9 mouse cellular contexts compared by ENCODE assay signal in the genomic region with DNA sequence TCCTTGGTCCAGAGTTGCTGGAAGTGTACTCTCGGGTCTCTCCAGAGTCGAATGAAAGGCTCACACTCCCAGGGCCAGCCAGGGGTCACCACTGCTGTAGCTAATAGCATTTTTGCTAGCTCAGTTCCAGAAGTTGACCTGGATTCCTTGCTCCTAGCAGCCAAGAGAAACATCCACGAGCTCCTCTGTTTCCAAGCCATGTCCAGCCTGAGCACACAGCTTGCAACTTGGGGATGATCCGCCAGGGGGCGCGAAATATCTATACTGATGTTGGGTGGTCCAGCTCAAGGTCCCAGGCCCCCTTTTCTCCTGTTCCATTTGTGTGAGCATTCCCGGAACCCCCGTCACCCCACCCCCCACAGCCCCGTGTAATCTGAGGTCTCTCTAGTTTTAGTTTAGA. TPM values are rescaled to one million over a fixed set of nuclear protein-coding genes. Genes with fewer than 3 reads are reported as not detected.
DNase-seq lines count a peak whose midpoint lies in the region; ATAC-seq lines count a peak whose summit lies in the region.
"Had no signal": no experiment of that assay in that cellular context is flagged by ENCODE, and none has a peak within 500 bp of the region (broad histone marks: within the 10 kb centered on the region; RNA-seq: fewer than 3 reads in every experiment).

No protein-coding gene starts in this region.

- no peak overlapping the region for H3K9ac ChIP-seq in forebrain, embryonic 13.5 days
- no peak overlapping the region for H3K9ac ChIP-seq in kidney, embryonic 16.5 days (replicated peaks; ENCODE audit: low read length)
- no peak overlapping the region for H3K9ac ChIP-seq in midbrain, embryonic 11.5 days (ENCODE audit: low read length)
- H3K9ac ChIP-seq: neural tube, embryonic 12.5 days had no signal

- DNase-seq in forebrain, embryonic 10.5 days (ENCODE audit: extremely low spot score, low spot score): peak; percentile 68
- DNase-seq in right cerebral cortex, postnatal 14 days: peak; percentile 77
- DNase-seq in right cerebral cortex, postnatal 25 days: no peak
- peak; percentile 80 for DNase-seq in embryo, embryonic 11 days
- peak; percentile 97 for DNase-seq in midbrain, embryonic 11.5 days (ENCODE audit: low spot score, missing footprints)

- H3K9me3 ChIP-seq in forebrain, embryonic 10.5 days: no peaks in the 10 kb centered on the region
- no peaks in the 10 kb centered on the region for H3K9me3 ChIP-seq in forebrain, embryonic 13.5 days (replicated peaks)
- no peaks in the 10 kb centered on the region for H3K9me3 ChIP-seq in kidney, embryonic 16.5 days (ENCODE audit: low read length)
- H3K9me3 ChIP-seq in midbrain, embryonic 11.5 days (ENCODE audit: control insufficient read depth, low read length): no peaks in the 10 kb centered on the region
- H3K9me3 ChIP-seq: neural tube, embryonic 12.5 days had no signal

- no peak overlapping the region for H3K27ac ChIP-seq in forebrain, embryonic 10.5 days
- H3K27ac ChIP-seq in forebrain, embryonic 13.5 days: no peak overlapping the region
- peak overlapping the region; percentile 57 for H3K27ac ChIP-seq in kidney, embryonic 16.5 days (ENCODE audit: low read length)
- H3K27ac ChIP-seq in midbrain, embryonic 11.5 days (ENCODE audit: low read depth, low read length): no peak overlapping the region
- H3K27ac ChIP-seq: neural tube, embryonic 12.5 days had no signal

- ATAC-seq in forebrain, embryonic 13.5 days: no peak
- no peak for ATAC-seq in kidney, embryonic 16.5 days (ENCODE audit: low FRiP score, low TSS enrichment)
- ATAC-seq in midbrain, embryonic 11.5 days (ENCODE audit: low FRiP score): no peak
- no peak for ATAC-seq in megakaryocyte progenitor cell, adult 5-6 weeks (replicated peaks; ENCODE audit: poor library complexity)

- H3K4me2 ChIP-seq in forebrain, embryonic 13.5 days: no peak overlapping the region
- no peak overlapping the region for H3K4me2 ChIP-seq in kidney, embryonic 16.5 days (replicated peaks; ENCODE audit: low read depth, low read length)
- no peak overlapping the region for H3K4me2 ChIP-seq in midbrain, embryonic 11.5 days
- H3K4me2 ChIP-seq: neural tube, embryonic 12.5 days had no signal

- H3K27me3 ChIP-seq in forebrain, embryonic 10.5 days (ENCODE audit: poor library complexity, severe bottlenecking): peaks cover 18% of the 10 kb centered on the region
- H3K27me3 ChIP-seq in forebrain, embryonic 13.5 days: no peaks in the 10 kb centered on the region
- no peaks in the 10 kb centered on the region for H3K27me3 ChIP-seq in kidney, embryonic 16.5 days (ENCODE audit: insufficient read depth, low read length)
- H3K27me3 ChIP-seq in midbrain, embryonic 11.5 days (ENCODE audit: control insufficient read depth, insufficient read depth, low read length): no peaks in the 10 kb centered on the region; the same call in 1 of the 2 replicates
- H3K27me3 ChIP-seq: neural tube, embryonic 12.5 days had no signal

- 39% methylated on average over 9 of the region's 9 CpGs for WGBS in forebrain, embryonic 10.5 days
- 31% methylated on average over 9 of the region's 9 CpGs for WGBS in forebrain, embryonic 13.5 days
- 39% methylated on average over 9 of the region's 9 CpGs for WGBS in kidney, embryonic 16.5 days
- 43% methylated on average over 9 of the region's 9 CpGs for WGBS in midbrain, embryonic 11.5 days

- peaks cover 30% of the 10 kb centered on the region for H3K4me1 ChIP-seq in forebrain, embryonic 10.5 days
- peaks cover 20% of the 10 kb centered on the region for H3K4me1 ChIP-seq in forebrain, embryonic 13.5 days
- H3K4me1 ChIP-seq in kidney, embryonic 16.5 days (ENCODE audit: insufficient read depth, low read length): peaks cover 11% of the 10 kb centered on the region
- peaks cover 11% of the 10 kb centered on the region for H3K4me1 ChIP-seq in midbrain, embryonic 11.5 days (ENCODE audit: control insufficient read depth, insufficient read depth, low read length)

- no peak overlapping the region for H3K4me3 ChIP-seq in forebrain, embryonic 10.5 days
- no peak overlapping the region for H3K4me3 ChIP-seq in forebrain, embryonic 13.5 days
- no peak overlapping the region for H3K4me3 ChIP-seq in kidney, embryonic 16.5 days (ENCODE audit: low read length)
- no peak overlapping the region for H3K4me3 ChIP-seq in midbrain, embryonic 11.5 days (ENCODE audit: low read depth, low read length)
- H3K4me3 ChIP-seq: neural tube, embryonic 12.5 days had no signal

- no peaks in the 10 kb centered on the region for H3K36me3 ChIP-seq in forebrain, embryonic 10.5 days (replicated peaks)
- no peaks in the 10 kb centered on the region for H3K36me3 ChIP-seq in forebrain, embryonic 13.5 days (ENCODE audit: poor library complexity, severe bottlenecking)
- no peaks in the 10 kb centered on the region for H3K36me3 ChIP-seq in kidney, embryonic 16.5 days (ENCODE audit: insufficient read depth, low read length)
- no peaks in the 10 kb centered on the region for H3K36me3 ChIP-seq in midbrain, embryonic 11.5 days (ENCODE audit: control insufficient read depth, insufficient read depth, low read length)
- H3K36me3 ChIP-seq: neural tube, embryonic 12.5 days had no signal

RNA-seq across cellular contexts. Expression of gene Zfp628, which starts 3.5 kb away (rescaled TPM):
- 4.1 and 4.2 TPM in 2 replicates for polyA plus RNA-seq in forebrain, embryonic 10.5 days (2016; fragmentation: Nextera tagmentation; extraction: Ambion mirVana)
- polyA plus RNA-seq in forebrain, embryonic 13.5 days (2015; fragmentation: Nextera tagmentation; extraction: Ambion mirVana): 4.3 and 4.5 TPM in 2 replicates
- 3.6 and 4.2 TPM in 2 replicates for polyA plus RNA-seq in kidney, embryonic 16.5 days (2015; fragmentation: Nextera tagmentation; extraction: Ambion mirVana)
- 3.5 and 3.8 TPM in 2 replicates for polyA plus RNA-seq in midbrain, embryonic 11.5 days (2014; fragmentation: Nextera tagmentation; extraction: Ambion mirVana)
- 7.4 and 8.0 TPM in 2 replicates for total RNA-seq in megakaryocyte progenitor cell, adult 5-6 weeks (2015)
- total RNA-seq in megakaryocyte progenitor cell, adult 5-6 weeks (2017): 1.9 and 2.7 TPM in 2 replicates

RNA-seq across cellular contexts. Expression of gene Gm36210, which starts 5.2 kb away (rescaled TPM):
- polyA plus RNA-seq in forebrain, embryonic 10.5 days (2016; fragmentation: Nextera tagmentation; extraction: Ambion mirVana): 0.12 and 0.22 TPM in 2 replicates
- 0.26 and 0.45 TPM in 2 replicates for polyA plus RNA-seq in forebrain, embryonic 13.5 days (2015; fragmentation: Nextera tagmentation; extraction: Ambion mirVana)
- not detected in 2 replicates for polyA plus RNA-seq in kidney, embryonic 16.5 days (2015; fragmentation: Nextera tagmentation; extraction: Ambion mirVana)
- polyA plus RNA-seq in midbrain, embryonic 11.5 days (2014; fragmentation: Nextera tagmentation; extraction: Ambion mirVana): 0.12 TPM in 1 of 2 replicates, not detected in the other
- total RNA-seq in megakaryocyte progenitor cell, adult 5-6 weeks (2015): not detected in 2 replicates
- not detected in 2 replicates for total RNA-seq in megakaryocyte progenitor cell, adult 5-6 weeks (2017)

RNA-seq across cellular contexts. Expression of gene Nat14, which starts 10.3 kb away (rescaled TPM):
- 8.1 and 8.3 TPM in 2 replicates for polyA plus RNA-seq in forebrain, embryonic 10.5 days (2016; fragmentation: Nextera tagmentation; extraction: Ambion mirVana)
- polyA plus RNA-seq in forebrain, embryonic 13.5 days (2015; fragmentation: Nextera tagmentation; extraction: Ambion mirVana): 21.2 and 24.9 TPM in 2 replicates
- 5.8 and 6.2 TPM in 2 replicates for polyA plus RNA-seq in kidney, embryonic 16.5 days (2015; fragmentation: Nextera tagmentation; extraction: Ambion mirVana)
- polyA plus RNA-seq in midbrain, embryonic 11.5 days (2014; fragmentation: Nextera tagmentation; extraction: Ambion mirVana): 8.0 and 10.4 TPM in 2 replicates
- total RNA-seq in megakaryocyte progenitor cell, adult 5-6 weeks (2015): 0.20 and 0.64 TPM in 2 replicates
- not detected in 2 replicates for total RNA-seq in megakaryocyte progenitor cell, adult 5-6 weeks (2017)

RNA-seq across cellular contexts. Expression of gene Ssc5d, which starts 14.0 kb away (rescaled TPM):
- polyA plus RNA-seq in forebrain, embryonic 10.5 days (2016; fragmentation: Nextera tagmentation; extraction: Ambion mirVana): 1.2 and 1.3 TPM in 2 replicates
- 0.23 and 0.30 TPM in 2 replicates for polyA plus RNA-seq in forebrain, embryonic 13.5 days (2015; fragmentation: Nextera tagmentation; extraction: Ambion mirVana)
- 2.3 and 2.8 TPM in 2 replicates for polyA plus RNA-seq in kidney, embryonic 16.5 days (2015; fragmentation: Nextera tagmentation; extraction: Ambion mirVana)
- polyA plus RNA-seq in midbrain, embryonic 11.5 days (2014; fragmentation: Nextera tagmentation; extraction: Ambion mirVana): 1.0 and 1.6 TPM in 2 replicates
- total RNA-seq in megakaryocyte progenitor cell, adult 5-6 weeks (2015): not detected in 2 replicates
- total RNA-seq in megakaryocyte progenitor cell, adult 5-6 weeks (2017): 0.10 TPM in 1 of 2 replicates, not detected in the other

RNA-seq across cellular contexts. Expression of gene Isoc2a, which starts 34.6 kb away (rescaled TPM):
- polyA plus RNA-seq in forebrain, embryonic 10.5 days (2016; fragmentation: Nextera tagmentation; extraction: Ambion mirVana): 0.73 and 1.0 TPM in 2 replicates
- 0.63 and 0.77 TPM in 2 replicates for polyA plus RNA-seq in forebrain, embryonic 13.5 days (2015; fragmentation: Nextera tagmentation; extraction: Ambion mirVana)
- 1.2 and 1.4 TPM in 2 replicates for polyA plus RNA-seq in kidney, embryonic 16.5 days (2015; fragmentation: Nextera tagmentation; extraction: Ambion mirVana)
- polyA plus RNA-seq in midbrain, embryonic 11.5 days (2014; fragmentation: Nextera tagmentation; extraction: Ambion mirVana): 0.63 and 0.78 TPM in 2 replicates
- total RNA-seq in megakaryocyte progenitor cell, adult 5-6 weeks (2015): 2.4 and 3.1 TPM in 2 replicates
- 7.3 and 8.7 TPM in 2 replicates for total RNA-seq in megakaryocyte progenitor cell, adult 5-6 weeks (2017)
